Mouse (Mus musculus): ENCODE measurements around the gene Ifi47. TPM values are rescaled to one million over a fixed set of nuclear protein-coding genes. Genes with fewer than 3 reads are reported as not detected.
"Not testable (repeated sequence)": the region's sequence is repeated elsewhere in the genome, so short reads cannot be mapped to it uniquely, and the experiment has no call there.

The Ifi47 gene
- polyA plus RNA-seq (2015; fragmentation: Nextera tagmentation; extraction: Ambion mirVana) = 1.7 and 2.1 TPM in 2 replicates

- peak within 1 kb of the TSS; percentile 79 for H3K27ac ChIP-seq
- H3K27me3 ChIP-seq; ATAC-seq (replicated peaks; ENCODE audit: low FRiP score); H3K4me3 ChIP-seq (replicated peaks); H3K9ac ChIP-seq; H3K4me1 ChIP-seq; H3K9me3 ChIP-seq (replicated peaks); H3K4me2 ChIP-seq; H3K36me3 ChIP-seq: not testable (repeated sequence)
- 66% methylated on average over 6 of the region's 6 CpGs for WGBS
These were observed at the start of gene Ifi47 for GRCm38 (mm10) chr11:49076001-49076757. TSS of gene Ifi47 (plus strand) at chr11:49076587.

- not testable (repeated sequence) for H3K4me3 ChIP-seq (replicated peaks); H3K4me1 ChIP-seq; ATAC-seq (replicated peaks; ENCODE audit: low FRiP score); H3K27ac ChIP-seq; H3K36me3 ChIP-seq; H3K27me3 ChIP-seq; H3K4me2 ChIP-seq; H3K9ac ChIP-seq; H3K9me3 ChIP-seq (replicated peaks)
These were observed 26.3 kb upstream of the Ifi47 start for GRCm38 (mm10) chr11:49050064-49050463.

GRCm38 (mm10) chr11:49051093-49051891 is 25.1 kb upstream of the Ifi47 start, which contains the start of gene 9930111J21Rik2:
TSS of gene 9930111J21Rik2 (minus strand) at chr11:49051242.
- not testable (repeated sequence) for H3K27me3 ChIP-seq; H3K4me3 ChIP-seq (replicated peaks); H3K9me3 ChIP-seq (replicated peaks); H3K4me2 ChIP-seq; H3K9ac ChIP-seq; H3K27ac ChIP-seq; H3K36me3 ChIP-seq; ATAC-seq (replicated peaks; ENCODE audit: low FRiP score); H3K4me1 ChIP-seq
- 80% methylated on average over 1 of the region's 6 CpGs for WGBS

- not testable (repeated sequence) for H3K27ac ChIP-seq; H3K27me3 ChIP-seq; H3K4me3 ChIP-seq (replicated peaks); H3K9me3 ChIP-seq (replicated peaks); H3K4me2 ChIP-seq; H3K4me1 ChIP-seq; H3K9ac ChIP-seq; H3K36me3 ChIP-seq; ATAC-seq (replicated peaks; ENCODE audit: low FRiP score)
- no CpG with 5 or more reads among the region's 5 CpGs for WGBS
These were observed 24.5 kb upstream of the Ifi47 start for GRCm38 (mm10) chr11:49051894-49052293.

- not testable (repeated sequence) for H3K27me3 ChIP-seq; H3K9me3 ChIP-seq (replicated peaks); H3K27ac ChIP-seq; H3K4me1 ChIP-seq; H3K4me3 ChIP-seq (replicated peaks); ATAC-seq (replicated peaks; ENCODE audit: low FRiP score); H3K9ac ChIP-seq; H3K4me2 ChIP-seq; H3K36me3 ChIP-seq
- 61% methylated on average over 2 of the region's 3 CpGs for WGBS
These were observed 16.3 kb upstream of the Ifi47 start for GRCm38 (mm10) chr11:49060061-49060460.

GRCm38 (mm10) chr11:49061865-49062264 is 14.5 kb upstream of the Ifi47 start:
- H3K9me3 ChIP-seq (replicated peaks); ATAC-seq (replicated peaks; ENCODE audit: low FRiP score); H3K27ac ChIP-seq; H3K4me3 ChIP-seq (replicated peaks); H3K27me3 ChIP-seq; H3K36me3 ChIP-seq; H3K4me2 ChIP-seq; H3K4me1 ChIP-seq; H3K9ac ChIP-seq: not testable (repeated sequence)
- 49% methylated on average over 2 of the region's 2 CpGs for WGBS

- not testable (repeated sequence) for H3K9me3 ChIP-seq (replicated peaks); ATAC-seq (replicated peaks; ENCODE audit: low FRiP score); H3K4me3 ChIP-seq (replicated peaks); H3K27ac ChIP-seq; H3K4me1 ChIP-seq; H3K27me3 ChIP-seq; H3K36me3 ChIP-seq; H3K9ac ChIP-seq; H3K4me2 ChIP-seq
- WGBS = 79% methylated on average over 5 of the region's 5 CpGs
These were observed 12.5 kb upstream of the Ifi47 start, which contains the start of gene Tgtp2 for GRCm38 (mm10) chr11:49063713-49064469. TSS of gene Tgtp2 (minus strand) at chr11:49064206.

- ATAC-seq (replicated peaks; ENCODE audit: low FRiP score) = no peak
- Histone ChIP-seq H3K9ac (no peak overlapping the region), H3K4me3 (replicated peaks) (no peak overlapping the region), H3K27me3 (no peaks in the 10 kb centered on the region), H3K36me3 (no peaks in the 10 kb centered on the region), H3K27ac (no peak overlapping the region), H3K4me1 (no peaks in the 10 kb centered on the region), H3K4me2 (no peak overlapping the region), H3K9me3 (replicated peaks) (no peaks in the 10 kb centered on the region)
- 92% methylated on average over 1 of the region's 1 CpGs for WGBS
These were observed 8.0 kb upstream of the Ifi47 start for GRCm38 (mm10) chr11:49068358-49068757.

GRCm38 (mm10) chr11:49077012-49077411 is 625 bp downstream of the Ifi47 start:
- Histone ChIP-seq H3K4me3 (replicated peaks) (no peak overlapping the region), H3K4me1 (0 out of 2 replicates have a peak, but pooled peaks cover 4% of the 10 kb centered on the region), H3K36me3 (no peaks in the 10 kb centered on the region), H3K9ac (no peak overlapping the region), H3K27me3 (no peaks in the 10 kb centered on the region), H3K9me3 (replicated peaks) (no peaks in the 10 kb centered on the region), H3K27ac (peak overlapping the region; percentile 79; the same call in 1 of the 2 replicates), H3K4me2 (no peak overlapping the region)
- WGBS = 60% methylated on average over 1 of the region's 1 CpGs
- ATAC-seq (replicated peaks; ENCODE audit: low FRiP score) = no peak

- ATAC-seq (replicated peaks; ENCODE audit: low FRiP score) = no peak
- 79% methylated on average over 3 of the region's 3 CpGs for WGBS
These were observed 2.3 kb downstream of the Ifi47 start for GRCm38 (mm10) chr11:49078719-49079118.

GRCm38 (mm10) chr11:49080636-49081035 is 4.2 kb downstream of the Ifi47 start:
- no peak overlapping the region for H3K4me2 ChIP-seq
- 0 out of 2 replicates have a peak, but pooled peaks cover 8% of the 10 kb centered on the region for H3K4me1 ChIP-seq
- H3K27ac ChIP-seq = no peak overlapping the region
- H3K4me3 ChIP-seq (replicated peaks) = no peak overlapping the region
- no peak for ATAC-seq (replicated peaks; ENCODE audit: low FRiP score)
- H3K36me3 ChIP-seq = no peaks in the 10 kb centered on the region
- H3K27me3 ChIP-seq = no peaks in the 10 kb centered on the region
- WGBS = 75% methylated on average over 1 of the region's 1 CpGs
- H3K9ac ChIP-seq = no peak overlapping the region
- H3K9me3 ChIP-seq (replicated peaks) = no peaks in the 10 kb centered on the region

More at GRCm38 (mm10) chr11:49078719-49079118, 2.3 kb downstream of the Ifi47 start:
- no peak overlapping the region for H3K4me3 ChIP-seq (replicated peaks)
- no peaks in the 10 kb centered on the region for H3K9me3 ChIP-seq (replicated peaks)
- H3K27ac ChIP-seq = no peak overlapping the region
- H3K27me3 ChIP-seq = no peaks in the 10 kb centered on the region
- no peak overlapping the region for H3K4me2 ChIP-seq
- H3K4me1 ChIP-seq = 0 out of 2 replicates have a peak, but pooled peaks cover 4% of the 10 kb centered on the region
- no peak overlapping the region for H3K9ac ChIP-seq
- H3K36me3 ChIP-seq = no peaks in the 10 kb centered on the region

GRCm38 (mm10) chr11:49081356-49081755 is 5.0 kb downstream of the Ifi47 start:
- no peaks in the 10 kb centered on the region for H3K36me3 ChIP-seq
- H3K27ac ChIP-seq = no peak overlapping the region
- ATAC-seq (replicated peaks; ENCODE audit: low FRiP score) = no peak
- H3K4me3 ChIP-seq (replicated peaks) = no peak overlapping the region
- 71% methylated on average over 4 of the region's 4 CpGs for WGBS
- H3K9me3 ChIP-seq (replicated peaks) = no peaks in the 10 kb centered on the region
- H3K4me1 ChIP-seq = 0 out of 2 replicates have a peak, but pooled peaks cover 8% of the 10 kb centered on the region
- H3K4me2 ChIP-seq = no peak overlapping the region
- H3K27me3 ChIP-seq = no peaks in the 10 kb centered on the region
- no peak overlapping the region for H3K9ac ChIP-seq
